Mouse (Mus musculus) layer of hippocampus, adult 11-12 months (tissue): Measurements from ENCODE around the gene Gdap2.

Experiments
- DNase-seq: peaks from one replicate; pipeline ENCODE4 v3.0.0; 2022; ENCODE audit warnings: low spot score

Gdap2 gene

DNA sequence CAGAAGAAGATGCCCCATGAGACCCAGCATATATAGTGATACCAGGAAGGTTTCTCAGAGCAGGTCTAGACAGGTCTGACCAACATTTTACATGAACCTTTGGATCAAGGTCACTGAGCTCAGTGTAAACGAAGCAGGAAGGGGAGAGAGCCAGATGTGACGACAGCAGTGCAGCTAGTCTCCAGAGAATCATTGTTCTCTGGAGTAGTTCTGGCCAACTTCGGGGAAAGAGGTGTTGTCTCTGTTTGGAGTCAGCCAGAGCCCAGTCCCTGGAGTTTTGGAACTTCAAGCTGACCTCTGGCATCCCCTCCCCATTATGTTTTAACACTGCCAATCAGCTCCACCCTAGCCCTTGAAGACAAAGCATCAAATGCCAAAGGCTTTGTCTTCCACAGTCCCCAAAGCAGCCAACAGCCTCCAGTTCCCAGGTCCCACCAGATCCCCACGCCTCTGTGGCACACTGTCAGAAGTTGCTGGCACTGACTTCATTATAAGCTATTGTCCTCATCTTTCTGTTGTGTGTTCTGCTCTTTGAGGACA lies 84.2 kb downstream of the Gdap2 start:
- DNase-seq, result no peak
